Mouse (Mus musculus): ENCODE measurements around the gene Rhot1. TPM values are rescaled to one million over a fixed set of nuclear protein-coding genes. Genes with fewer than 3 reads are reported as not detected.
"Not testable (repeated sequence)": the region's sequence is repeated elsewhere in the genome, so short reads cannot be mapped to it uniquely, and the experiment has no call there.

Rhot1 gene
- total and polyA plus RNA-seq, 2 experiments, result 8.9 to 37.1 TPM

GRCm38 (mm10) chr11:80210321-80210720 is 1.5 kb downstream of the Rhot1 start:
- Histone ChIP-seq H3K9ac (ENCODE audit: low read depth, low read length) (peak overlapping the region; percentile 62), H3K27ac (replicated peaks; ENCODE audit: insufficient read depth, low read depth, low read length) (0 out of 2 replicates have a peak overlapping the region, but pooled peaks have one; percentile 35), H3K79me2 (ENCODE audit: control insufficient read depth, insufficient read depth, low read length) (peaks cover 27% of the 10 kb centered on the region; the same call in 1 of the 2 replicates), H3K36me3 (ENCODE audit: control insufficient read depth, insufficient read depth, low read length) (peaks cover 3% of the 10 kb centered on the region; the same call in 1 of the 2 replicates), H3K27me3 (ENCODE audit: control insufficient read depth, insufficient read depth, low read length) (no peaks in the 10 kb centered on the region), H3K4me3 (ENCODE audit: insufficient read depth, low read depth, low read length) (peak overlapping the region; percentile 58; the same call in 1 of the 2 replicates), H3K4me1 (ENCODE audit: control insufficient read depth, insufficient read depth, low read length) (peaks cover 24% of the 10 kb centered on the region)
- DNase-seq (ENCODE audit: extremely low read depth, low read depth, low spot score), result peak; percentile 29
- 9% methylated on average over 6 of the region's 6 CpGs for WGBS
- TF ChIP-seq POLR2A (IDR thresholded peaks at IDR 0.05; ENCODE audit: extremely low read depth, insufficient read depth, low read length), result no peak
- TF ChIP-seq CTCF (IDR thresholded peaks at IDR 0.05; ENCODE audit: low read depth, low read length), result no peak

GRCm38 (mm10) chr11:80212282-80212681 is 3.5 kb downstream of the Rhot1 start:
- 31% methylated on average over 2 of the region's 2 CpGs for WGBS

GRCm38 (mm10) chr11:80215291-80215690 is 6.5 kb downstream of the Rhot1 start:
- peak overlapping the region; percentile 83 for H3K27ac ChIP-seq (replicated peaks; ENCODE audit: insufficient read depth, low read depth, low read length)
- 30% methylated on average over 3 of the region's 3 CpGs for WGBS
- no peak overlapping the region for H3K9ac ChIP-seq (ENCODE audit: low read depth, low read length)
- TF ChIP-seq POLR2A (IDR thresholded peaks at IDR 0.05; ENCODE audit: extremely low read depth, insufficient read depth, low read length) (no peak), CTCF (IDR thresholded peaks at IDR 0.05; ENCODE audit: low read depth, low read length) (no peak)
- peak; percentile 80 for DNase-seq (ENCODE audit: extremely low read depth, low read depth, low spot score)
- peaks cover 48% of the 10 kb centered on the region; the same call in 1 of the 2 replicates for H3K79me2 ChIP-seq (ENCODE audit: control insufficient read depth, insufficient read depth, low read length)
- no peaks in the 10 kb centered on the region for H3K27me3 ChIP-seq (ENCODE audit: control insufficient read depth, insufficient read depth, low read length)
- peaks cover 34% of the 10 kb centered on the region for H3K4me1 ChIP-seq (ENCODE audit: control insufficient read depth, insufficient read depth, low read length)
- H3K4me3 ChIP-seq (ENCODE audit: insufficient read depth, low read depth, low read length), result no peak overlapping the region
- peaks cover 5% of the 10 kb centered on the region; the same call in 1 of the 2 replicates for H3K36me3 ChIP-seq (ENCODE audit: control insufficient read depth, insufficient read depth, low read length)

More at GRCm38 (mm10) chr11:80212282-80212681, 3.5 kb downstream of the Rhot1 start:
- TF ChIP-seq POLR2A (IDR thresholded peaks at IDR 0.05; ENCODE audit: extremely low read depth, insufficient read depth, low read length), result no peak
- no peak for TF ChIP-seq CTCF (IDR thresholded peaks at IDR 0.05; ENCODE audit: low read depth, low read length)
- H3K9ac ChIP-seq (ENCODE audit: low read depth, low read length), result peak overlapping the region; percentile 1; the same call in 1 of the 2 replicates
- no peak overlapping the region for H3K4me3 ChIP-seq (ENCODE audit: insufficient read depth, low read depth, low read length)
- H3K27me3 ChIP-seq (ENCODE audit: control insufficient read depth, insufficient read depth, low read length), result no peaks in the 10 kb centered on the region
- H3K79me2 ChIP-seq (ENCODE audit: control insufficient read depth, insufficient read depth, low read length), result peaks cover 38% of the 10 kb centered on the region; the same call in 1 of the 2 replicates
- peaks cover 37% of the 10 kb centered on the region for H3K4me1 ChIP-seq (ENCODE audit: control insufficient read depth, insufficient read depth, low read length)
- peaks cover 5% of the 10 kb centered on the region; the same call in 1 of the 2 replicates for H3K36me3 ChIP-seq (ENCODE audit: control insufficient read depth, insufficient read depth, low read length)
- DNase-seq (ENCODE audit: extremely low read depth, low read depth, low spot score), result peak; percentile 56
- H3K27ac ChIP-seq (replicated peaks; ENCODE audit: insufficient read depth, low read depth, low read length), result peak overlapping the region; percentile 20; the same call in 1 of the 2 replicates

GRCm38 (mm10) chr11:80218657-80219293 is 10.0 kb downstream of the Rhot1 start:
- Histone ChIP-seq H3K27me3 (ENCODE audit: control insufficient read depth, insufficient read depth, low read length) (no peaks in the 10 kb centered on the region), H3K79me2 (ENCODE audit: control insufficient read depth, insufficient read depth, low read length) (peaks cover 32% of the 10 kb centered on the region; the same call in 1 of the 2 replicates), H3K9ac (ENCODE audit: low read depth, low read length) (no peak overlapping the region), H3K36me3 (ENCODE audit: control insufficient read depth, insufficient read depth, low read length) (peaks cover 22% of the 10 kb centered on the region), H3K4me1 (ENCODE audit: control insufficient read depth, insufficient read depth, low read length) (peaks cover 24% of the 10 kb centered on the region), H3K27ac (replicated peaks; ENCODE audit: insufficient read depth, low read depth, low read length) (no peak overlapping the region), H3K4me3 (ENCODE audit: insufficient read depth, low read depth, low read length) (no peak overlapping the region)
- no peak for TF ChIP-seq CTCF (IDR thresholded peaks at IDR 0.05; ENCODE audit: low read depth, low read length)
- WGBS, result 32% methylated on average over 11 of the region's 11 CpGs
- peak; percentile 22 for DNase-seq (ENCODE audit: extremely low read depth, low read depth, low spot score)

- H3K27me3 ChIP-seq (ENCODE audit: control insufficient read depth, insufficient read depth, low read length); H3K27ac ChIP-seq (replicated peaks; ENCODE audit: insufficient read depth, low read depth, low read length); DNase-seq (ENCODE audit: extremely low read depth, low read depth, low spot score); H3K9ac ChIP-seq (ENCODE audit: low read depth, low read length); H3K4me1 ChIP-seq (ENCODE audit: control insufficient read depth, insufficient read depth, low read length); H3K4me3 ChIP-seq (ENCODE audit: insufficient read depth, low read depth, low read length); H3K79me2 ChIP-seq (ENCODE audit: control insufficient read depth, insufficient read depth, low read length): not testable (repeated sequence)
- WGBS, result 86% methylated on average over 5 of the region's 5 CpGs
- peaks cover 41% of the 10 kb centered on the region for H3K36me3 ChIP-seq (ENCODE audit: control insufficient read depth, insufficient read depth, low read length)
Observed at GRCm38 (mm10) chr11:80230066-80230465, 21.2 kb downstream of the Rhot1 start.

GRCm38 (mm10) chr11:80237278-80237677 is 28.5 kb downstream of the Rhot1 start:
- no peaks in the 10 kb centered on the region; the same call in 1 of the 2 replicates for H3K79me2 ChIP-seq (ENCODE audit: control insufficient read depth, insufficient read depth, low read length)
- peaks cover 50% of the 10 kb centered on the region for H3K36me3 ChIP-seq (ENCODE audit: control insufficient read depth, insufficient read depth, low read length)
- H3K9ac ChIP-seq (ENCODE audit: low read depth, low read length), result no peak overlapping the region
- no peak overlapping the region for H3K27ac ChIP-seq (replicated peaks; ENCODE audit: insufficient read depth, low read depth, low read length)
- WGBS, result 67% methylated on average over 3 of the region's 3 CpGs
- H3K27me3 ChIP-seq (ENCODE audit: control insufficient read depth, insufficient read depth, low read length), result no peaks in the 10 kb centered on the region
- H3K4me3 ChIP-seq (ENCODE audit: insufficient read depth, low read depth, low read length), result no peak overlapping the region
- no peak for DNase-seq (ENCODE audit: extremely low read depth, low read depth, low spot score)
- TF ChIP-seq POLR2A (IDR thresholded peaks at IDR 0.05; ENCODE audit: extremely low read depth, insufficient read depth, low read length), result no peak
- TF ChIP-seq CTCF (IDR thresholded peaks at IDR 0.05; ENCODE audit: low read depth, low read length), result no peak
- no peaks in the 10 kb centered on the region for H3K4me1 ChIP-seq (ENCODE audit: control insufficient read depth, insufficient read depth, low read length)
